ENCODE assay signal across 11 mouse cellular contexts in genomic region chr4:107448481-107448880, GRCm38 (mm10). TPM values are rescaled to one million over a fixed set of nuclear protein-coding genes. Genes with fewer than 3 reads are reported as not detected.
A peak's percentile ranks its signal among the peaks of the same experiment; 100 is the strongest.
DNase-seq lines count a peak whose midpoint lies in the region; ATAC-seq and TF ChIP-seq lines count a peak whose summit lies in the region.
"Had no signal": no experiment of that assay in that cellular context is flagged by ENCODE, and none has a peak within 500 bp of the region (broad histone marks: within the 10 kb centered on the region; RNA-seq: fewer than 3 reads in every experiment).

No protein-coding gene starts in this region.

- ATAC-seq in heart, postnatal 0 days (ENCODE audit: insufficient read depth, low read depth) = no peak
- no peak for ATAC-seq in heart, embryonic 12.5 days (ENCODE audit: insufficient number of reproducible peaks, low FRiP score)
- ATAC-seq in liver, postnatal 0 days = no peak
- ATAC-seq in midbrain, embryonic 13.5 days = no peak
- ATAC-seq: inflammation-experienced regulatory T-cells, adult 6 months had no signal

- no peak for TF ChIP-seq POLR2A in lung, adult 2 months (IDR thresholded peaks at IDR 0.05; ENCODE audit: borderline replicate concordance, extremely low read depth, low read depth, low read length)
- no peak for TF ChIP-seq POLR2A in ES-Bruce4 (IDR thresholded peaks at IDR 0.05; ENCODE audit: insufficient read depth, low read length)

- no peaks in the 10 kb centered on the region for H3K36me3 ChIP-seq in heart, postnatal 0 days (replicated peaks; ENCODE audit: control insufficient read depth, insufficient read depth, low read length)
- no peaks in the 10 kb centered on the region for H3K36me3 ChIP-seq in heart, embryonic 12.5 days
- H3K36me3 ChIP-seq in ES-Bruce4 (ENCODE audit: control insufficient read depth, insufficient read depth, low read length, poor library complexity, severe bottlenecking) = no peaks in the 10 kb centered on the region
- H3K36me3 ChIP-seq in liver, postnatal 0 days (replicated peaks; ENCODE audit: insufficient read depth, low read length) = no peaks in the 10 kb centered on the region
- no peaks in the 10 kb centered on the region for H3K36me3 ChIP-seq in midbrain, embryonic 13.5 days
- H3K36me3 ChIP-seq: embryonic facial prominence, embryonic 15.5 days had no signal

- no peak overlapping the region for H3K9ac ChIP-seq in heart, postnatal 0 days (replicated peaks; ENCODE audit: low read depth, low read length)
- H3K9ac ChIP-seq in heart, embryonic 12.5 days = no peak overlapping the region
- no peak overlapping the region for H3K9ac ChIP-seq in ES-Bruce4 (ENCODE audit: low read depth, poor library complexity, severe bottlenecking)
- no peak overlapping the region for H3K9ac ChIP-seq in liver, postnatal 0 days (replicated peaks)
- no peak overlapping the region for H3K9ac ChIP-seq in midbrain, embryonic 13.5 days (replicated peaks)
- H3K9ac ChIP-seq: embryonic facial prominence, embryonic 15.5 days had no signal

- H3K9me3 ChIP-seq in heart, postnatal 0 days (replicated peaks; ENCODE audit: control insufficient read depth, low read length) = no peaks in the 10 kb centered on the region; the same call in 1 of the 2 replicates
- no peaks in the 10 kb centered on the region for H3K9me3 ChIP-seq in heart, embryonic 12.5 days (replicated peaks)
- no peaks in the 10 kb centered on the region for H3K9me3 ChIP-seq in ES-Bruce4 (replicated peaks; ENCODE audit: control insufficient read depth, insufficient read depth, low read length, poor library complexity, severe bottlenecking)
- H3K9me3 ChIP-seq in liver, postnatal 0 days (ENCODE audit: low read length) = no peaks in the 10 kb centered on the region
- no peaks in the 10 kb centered on the region for H3K9me3 ChIP-seq in midbrain, embryonic 13.5 days
- H3K9me3 ChIP-seq: embryonic facial prominence, embryonic 15.5 days had no signal

- no peak overlapping the region for H3K4me3 ChIP-seq in heart, postnatal 0 days (ENCODE audit: low read depth, low read length)
- no peak overlapping the region for H3K4me3 ChIP-seq in heart, embryonic 12.5 days
- H3K4me3 ChIP-seq in lung, adult 2 months (replicated peaks; ENCODE audit: extremely low read depth, low read depth, low read length) = no peak overlapping the region
- H3K4me3 ChIP-seq in ES-Bruce4 (ENCODE audit: low read depth, low read length) = no peak overlapping the region
- H3K4me3 ChIP-seq in liver, postnatal 0 days (ENCODE audit: low read depth, low read length) = no peak overlapping the region
- no peak overlapping the region for H3K4me3 ChIP-seq in midbrain, embryonic 13.5 days (replicated peaks)
- H3K4me3 ChIP-seq: embryonic facial prominence, embryonic 15.5 days had no signal

- H3K27ac ChIP-seq in heart, postnatal 0 days (ENCODE audit: low read depth) = no peak overlapping the region
- H3K27ac ChIP-seq in heart, embryonic 12.5 days (ENCODE audit: poor library complexity, severe bottlenecking) = no peak overlapping the region
- H3K27ac ChIP-seq in ES-Bruce4 (ENCODE audit: insufficient read depth, low read length) = no peak overlapping the region
- no peak overlapping the region for H3K27ac ChIP-seq in liver, postnatal 0 days (ENCODE audit: low read depth)
- no peak overlapping the region for H3K27ac ChIP-seq in midbrain, embryonic 13.5 days
- H3K27ac ChIP-seq: embryonic facial prominence, embryonic 15.5 days had no signal

- TF ChIP-seq EP300 in heart, postnatal 0 days (IDR thresholded peaks at IDR 0.05; ENCODE audit: low read depth) = no peak
- no peak for TF ChIP-seq EP300 in ES-Bruce4 (IDR thresholded peaks at IDR 0.05; ENCODE audit: insufficient read depth, low read depth, low read length)
- no peak for TF ChIP-seq EP300 in liver, postnatal 0 days (IDR thresholded peaks at IDR 0.05; ENCODE audit: low read depth)

- H3K27me3 ChIP-seq in heart, postnatal 0 days (ENCODE audit: control insufficient read depth, insufficient read depth, low read length) = peaks cover 19% of the 10 kb centered on the region; the same call in 1 of the 2 replicates
- peaks cover 52% of the 10 kb centered on the region for H3K27me3 ChIP-seq in heart, embryonic 12.5 days (replicated peaks)
- H3K27me3 ChIP-seq in ES-Bruce4 (ENCODE audit: control insufficient read depth, insufficient read depth, low read length, poor library complexity, severe bottlenecking) = no peaks in the 10 kb centered on the region
- H3K27me3 ChIP-seq in liver, postnatal 0 days (ENCODE audit: insufficient read depth, low read length) = no peaks in the 10 kb centered on the region
- H3K27me3 ChIP-seq in midbrain, embryonic 13.5 days = peaks cover 18% of the 10 kb centered on the region

- no peak overlapping the region for H3K4me2 ChIP-seq in heart, postnatal 0 days (ENCODE audit: low read depth, low read length)
- no peak overlapping the region for H3K4me2 ChIP-seq in heart, embryonic 12.5 days
- no peak overlapping the region for H3K4me2 ChIP-seq in liver, postnatal 0 days (ENCODE audit: low read depth, low read length)
- H3K4me2 ChIP-seq in midbrain, embryonic 13.5 days (replicated peaks) = no peak overlapping the region
- H3K4me2 ChIP-seq: embryonic facial prominence, embryonic 15.5 days had no signal

- no peaks in the 10 kb centered on the region for H3K4me1 ChIP-seq in heart, postnatal 0 days (ENCODE audit: control insufficient read depth, insufficient read depth)
- H3K4me1 ChIP-seq in heart, embryonic 12.5 days (replicated peaks) = no peaks in the 10 kb centered on the region
- no peaks in the 10 kb centered on the region for H3K4me1 ChIP-seq in lung, adult 2 months (ENCODE audit: control insufficient read depth, insufficient read depth, low read length)
- H3K4me1 ChIP-seq in ES-Bruce4 (ENCODE audit: control insufficient read depth, insufficient read depth, low read length) = no peaks in the 10 kb centered on the region
- H3K4me1 ChIP-seq in liver, postnatal 0 days (ENCODE audit: insufficient read depth) = no peaks in the 10 kb centered on the region
- H3K4me1 ChIP-seq in midbrain, embryonic 13.5 days (replicated peaks) = peaks cover 3% of the 10 kb centered on the region

- WGBS in heart, postnatal 0 days = 80% methylated on average over 6 of the region's 6 CpGs
- 85% methylated on average over 6 of the region's 6 CpGs for WGBS in heart, embryonic 12.5 days
- WGBS in lung, adult 2 months = 81% methylated on average over 6 of the region's 6 CpGs
- 79% methylated on average over 6 of the region's 6 CpGs for WGBS in liver, postnatal 0 days (ENCODE audit: insufficient replicate concordance)
- 88% methylated on average over 6 of the region's 6 CpGs for WGBS in midbrain, embryonic 13.5 days

- peak; percentile 31 for TF ChIP-seq CTCF in heart, postnatal 0 days (IDR thresholded peaks at IDR 0.05; ENCODE audit: low read depth)
- 0 out of 2 replicates have a peak, but pooled peaks have one; percentile 18 for TF ChIP-seq CTCF in lung, adult 2 months (IDR thresholded peaks at IDR 0.05; ENCODE audit: insufficient read depth, low read length)
- TF ChIP-seq CTCF in ES-Bruce4 (IDR thresholded peaks at IDR 0.05; ENCODE audit: low read depth, low read length) = peak; percentile 41
- TF ChIP-seq CTCF in liver, postnatal 0 days (IDR thresholded peaks at IDR 0.05; ENCODE audit: low read depth) = peak; percentile 38

- no peak for DNase-seq in heart, postnatal 0 days (ENCODE audit: low spot score)
- DNase-seq in lung, adult 2 months = no peak
- no peak for DNase-seq in lung, adult 18-20 months
- DNase-seq in liver, postnatal 0 days = no peak
- DNase-seq: cerebellum, adult 9-11 months; layer of hippocampus, postnatal 36 days had no signal

RNA-seq across cellular contexts. Expression of gene Glis1, which starts 14.1 kb away (rescaled TPM):
- not detected in 2 replicates for total RNA-seq in heart, postnatal 0 days (2014; rRNA removed; ENCODE audit: low replicate concordance)
- 0.11 TPM in 1 of 2 replicates, not detected in the other for polyA plus RNA-seq in heart, postnatal 0 days (2015; fragmentation: Nextera tagmentation; extraction: Ambion mirVana)
- 0.19 and 0.47 TPM in 2 replicates for polyA plus RNA-seq in heart, embryonic 12.5 days (2016; fragmentation: Nextera tagmentation; extraction: Ambion mirVana)
- polyA plus RNA-seq in lung, adult 2 months (2012; rRNA removed) = 0.33 and 0.78 TPM in 2 replicates
- 0.28 and 0.79 TPM in 2 replicates for polyA plus RNA-seq in ES-Bruce4 (2011; ENCODE audit: insufficient read depth, insufficient read length, low read depth, missing spikeins)
- 0.17 and 0.18 TPM in 2 replicates for polyA plus RNA-seq in liver, postnatal 0 days (2015; fragmentation: Nextera tagmentation; extraction: Ambion mirVana)
- polyA plus RNA-seq in midbrain, embryonic 13.5 days (2015; fragmentation: Nextera tagmentation; extraction: Ambion mirVana) = 1.0 and 1.5 TPM in 2 replicates
